Mouse (Mus musculus) cerebellum, adult 2 months (tissue): ENCODE data around the gene Clic6.

Experiments
- CTCF ChIP-seq: fragments of 200-500 bp; IDR thresholded peaks from 2 replicates; pipeline ENCODE4 v1.5.1; 2011; ENCODE audit warnings: low read depth, mild to moderate bottlenecking, control low read depth, low read length, moderate library complexity, borderline replicate concordance; ENCODE audit not compliant: insufficient read depth
- POLR2A ChIP-seq: fragments of 200-500 bp; IDR thresholded peaks from 2 replicates; pipeline ENCODE4 v1.6.1; 2011; ENCODE audit warnings: low read length, control low read depth, borderline replicate concordance; ENCODE audit not compliant: insufficient read depth

GRCm38 (mm10) chr16:92555051-92555450, 69.5 kb downstream of the Clic6 start:
- TF ChIP-seq POLR2A (no peak), CTCF (no peak)
